Mouse (Mus musculus) C2C12 (cell line): ENCODE results near the gene Ano7. TPM values are rescaled to one million over a fixed set of nuclear protein-coding genes. Genes with fewer than 3 reads are reported as not detected.
A peak's percentile ranks its signal among the peaks of the same experiment; 100 is the strongest.

Experiments
- H3K27me3 ChIP-seq: one replicate; pipeline ENCODE4 v1.6.1; 2011; ENCODE audit not compliant: control insufficient read depth, insufficient read depth, insufficient read length
- H3K36me3 ChIP-seq: one replicate; pipeline ENCODE4 v1.6.1; 2011; ENCODE audit not compliant: control insufficient read depth, insufficient read depth
- H3K4me3 ChIP-seq: one replicate; pipeline ENCODE4 v1.5.1; 2011; ENCODE audit warnings: mild to moderate bottlenecking, control low read depth; ENCODE audit not compliant: poor library complexity, insufficient read depth, severe bottlenecking
- H3K79me2 ChIP-seq: one replicate; pipeline ENCODE4 v1.6.1; 2011; ENCODE audit not compliant: control insufficient read depth, insufficient read depth
- H3K79me3 ChIP-seq: one replicate; pipeline ENCODE4 v1.6.1; 2011; ENCODE audit warnings: low read depth, control low read depth
- H3ac ChIP-seq: one replicate; pipeline ENCODE3; 2011; ENCODE audit warnings: low read depth; ENCODE audit not compliant: control insufficient read depth, insufficient read length
- CEBPB ChIP-seq: IDR thresholded peaks from one replicate; pipeline ENCODE4 v1.6.1; 2011; ENCODE audit warnings: low read depth, mild to moderate bottlenecking, control low read depth, moderate library complexity
- CTCF ChIP-seq: IDR thresholded peaks from one replicate; pipeline ENCODE4 v1.5.1; 2011; ENCODE audit not compliant: control insufficient read depth, insufficient read depth, insufficient read length
- FOSL1 ChIP-seq: IDR thresholded peaks from one replicate; pipeline ENCODE4 v1.8.0; 2011; ENCODE audit warnings: mild to moderate bottlenecking, low read length; ENCODE audit not compliant: poor library complexity, insufficient read depth, severe bottlenecking
- MAX ChIP-seq: IDR thresholded peaks from one replicate; pipeline ENCODE4 v1.6.1; 2011; ENCODE audit warnings: mild to moderate bottlenecking, control low read depth
- MYOD1 ChIP-seq: IDR thresholded peaks from one replicate; pipeline ENCODE4 v1.6.1; 2011; ENCODE audit warnings: low read depth; ENCODE audit not compliant: control insufficient read depth, insufficient read length
- MYOG ChIP-seq: IDR thresholded peaks from one replicate; pipeline ENCODE4 v1.6.1; 2011; ENCODE audit not compliant: control insufficient read depth, insufficient read length; ENCODE audit errors: extremely low read depth
- USF1 ChIP-seq: IDR thresholded peaks from one replicate; pipeline ENCODE4 v1.6.1; 2011; ENCODE audit warnings: low read depth, mild to moderate bottlenecking, control low read depth, moderate library complexity
- long read RNA-seq, 2 experiments: library from polyadenylated mRNA; unstranded; transcript quantifications; one replicate each; pipeline ENCODE4 v2.0.0; 2019 to 2020
- polyA plus RNA-seq: library from polyadenylated mRNA; unstranded; fragments of >200 nt; fragmentation: generic; extraction: Trizol; gene quantifications from one replicate; pipeline ENCODE4 v1.2.1, GENCODE M21; 2012; ENCODE audit warnings: missing spikeins

Ano7 gene
- polyA plus RNA-seq = 0.05 TPM
- long read RNA-seq, experiment 1 = 0 reads
- long read RNA-seq, experiment 2 = 0 reads

DNA sequence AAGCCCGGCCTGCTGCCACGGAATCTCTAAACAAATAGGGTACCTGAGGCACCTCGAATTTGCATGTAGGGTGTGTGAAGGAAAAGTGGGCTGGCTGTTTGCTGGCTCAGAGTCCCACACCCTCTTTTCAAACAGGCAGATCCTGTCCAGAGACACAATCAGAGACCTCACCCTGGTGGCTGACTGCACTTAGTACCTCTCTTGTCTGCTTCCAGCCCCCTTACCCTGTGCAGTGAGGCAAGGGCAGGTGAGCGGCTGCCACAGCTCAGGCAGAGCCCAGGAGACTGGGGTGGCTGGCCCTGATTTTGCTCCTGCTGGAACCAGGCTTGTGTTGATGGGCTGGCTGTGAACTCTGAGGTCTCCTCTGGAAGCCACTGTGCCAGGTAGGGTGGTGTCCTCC lies at the start of gene Ano7:
TSS of gene Ano7 (plus strand) at position 266 of the 400 bp plus-strand sequence.
- H3K79me3 ChIP-seq = no peaks in the 10 kb centered on the region
- TF ChIP-seq FOSL1 (no peak), CTCF (no peak), MYOG (no peak), CEBPB (no peak), MAX (no peak), MYOD1 (no peak), USF1 (no peak)
- H3K79me2 ChIP-seq = no peaks in the 10 kb centered on the region
- no peak within 1 kb of the TSS for H3ac ChIP-seq
- H3K4me3 ChIP-seq = no peak within 1 kb of the TSS
- H3K36me3 ChIP-seq = no peaks in the 10 kb centered on the region
- peaks cover 9% of the 10 kb centered on the region for H3K27me3 ChIP-seq

DNA sequence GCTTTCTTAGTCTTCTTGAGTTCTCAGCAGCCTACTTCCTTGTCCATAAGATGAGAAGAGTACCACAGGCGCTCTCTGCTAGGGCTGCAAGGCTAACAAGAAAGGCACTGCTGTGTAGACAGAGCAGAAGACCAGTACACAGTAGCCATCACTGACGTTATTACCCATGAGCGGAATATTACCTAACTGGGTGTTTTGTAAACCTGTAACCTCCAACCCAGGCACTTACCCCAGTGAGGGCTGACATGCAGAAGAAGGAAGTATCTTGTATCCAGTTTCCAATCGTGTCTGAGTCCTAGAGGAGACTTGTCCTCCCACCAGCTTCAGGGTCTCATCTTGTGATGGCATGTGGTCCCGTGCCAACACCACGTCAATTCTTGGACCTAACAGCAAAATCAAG lies 49.8 kb upstream of the Ano7 start:
- Histone ChIP-seq H3K4me3 (no peak overlapping the region), H3K36me3 (peaks cover 30% of the 10 kb centered on the region), H3ac (no peak overlapping the region), H3K79me3 (no peaks in the 10 kb centered on the region), H3K27me3 (no peaks in the 10 kb centered on the region), H3K79me2 (no peaks in the 10 kb centered on the region)
- TF ChIP-seq MYOD1 = no peak
- no peak for TF ChIP-seq USF1
- no peak for TF ChIP-seq CTCF

GRCm38 (mm10) chr1:93326446-93326845 lies 47.3 kb upstream of the Ano7 start:
- Histone ChIP-seq H3K36me3 (peaks cover 45% of the 10 kb centered on the region), H3K27me3 (no peaks in the 10 kb centered on the region), H3K79me2 (no peaks in the 10 kb centered on the region), H3K79me3 (no peaks in the 10 kb centered on the region), H3ac (no peak overlapping the region), H3K4me3 (no peak overlapping the region)
- TF ChIP-seq USF1 = no peak
- no peak for TF ChIP-seq FOSL1
- no peak for TF ChIP-seq MYOD1
- no peak for TF ChIP-seq CTCF
- no peak for TF ChIP-seq MAX
- no peak for TF ChIP-seq MYOG
- TF ChIP-seq CEBPB = no peak

- Histone ChIP-seq H3K4me3 (no peak overlapping the region), H3ac (no peak overlapping the region), H3K79me3 (no peaks in the 10 kb centered on the region), H3K36me3 (peaks cover 21% of the 10 kb centered on the region), H3K79me2 (peaks cover 10% of the 10 kb centered on the region), H3K27me3 (no peaks in the 10 kb centered on the region)
- no peak for TF ChIP-seq CTCF
- TF ChIP-seq FOSL1 = no peak
- TF ChIP-seq MYOD1 = no peak
- no peak for TF ChIP-seq MYOG
Measured at GRCm38 (mm10) chr1:93334621-93335020, 39.1 kb upstream of the Ano7 start.

GRCm38 (mm10) chr1:93342648-93343503 lies 30.9 kb upstream of the Ano7 start, which contains the start of the genes Ppp1r7 and Pask:
Ppp1r7 (plus strand) TSS chr1:93342854.
Pask (minus strand) TSS chr1:93343482.
- Histone ChIP-seq H3K79me2 (peaks cover 59% of the 10 kb centered on the region), H3ac (peak within 1 kb of the TSS; percentile 80), H3K27me3 (no peaks in the 10 kb centered on the region), H3K36me3 (peaks cover 11% of the 10 kb centered on the region), H3K79me3 (peaks cover 18% of the 10 kb centered on the region), H3K4me3 (peak within 1 kb of the TSS; percentile 94)
- TF ChIP-seq MYOG (no peak), MAX (peak; percentile 74)

DNA sequence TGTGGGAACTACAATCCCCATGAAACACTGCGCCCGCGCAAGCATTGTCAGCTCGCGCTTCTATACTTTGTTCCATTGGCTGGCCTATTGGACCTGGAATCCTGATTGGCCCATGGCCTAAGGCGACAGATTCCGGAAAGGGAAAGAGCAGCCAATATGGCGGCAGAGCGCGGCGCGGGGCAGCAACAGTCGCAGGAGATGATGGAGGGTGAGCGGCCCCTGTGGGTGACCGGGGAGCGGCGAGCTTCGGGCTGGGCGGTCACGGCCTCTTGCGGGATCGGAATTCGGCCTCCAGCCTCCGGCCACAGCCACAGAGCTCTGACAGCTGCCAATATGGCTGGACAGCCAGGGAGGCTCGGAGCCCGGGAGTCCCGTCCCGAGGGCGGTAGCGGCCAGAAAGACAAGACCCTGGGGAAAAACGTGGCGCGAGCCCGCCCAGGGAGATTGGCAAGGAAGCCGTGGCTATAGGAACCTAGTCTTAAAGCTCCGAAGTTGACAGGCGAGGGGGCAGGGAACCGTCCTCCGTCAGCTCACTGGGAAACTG lies 30.2 kb upstream of the Ano7 start:
- peaks cover 56% of the 10 kb centered on the region for H3K79me2 ChIP-seq
- H3K36me3 ChIP-seq = peaks cover 13% of the 10 kb centered on the region
- no peaks in the 10 kb centered on the region for H3K27me3 ChIP-seq
- H3ac ChIP-seq = peak overlapping the region; percentile 80
- peak overlapping the region; percentile 94 for H3K4me3 ChIP-seq
- H3K79me3 ChIP-seq = peaks cover 18% of the 10 kb centered on the region
- TF ChIP-seq MYOG = no peak
- peak; percentile 49 for TF ChIP-seq CTCF
